Mouse (Mus musculus) stomach, embryonic 16.5 days (tissue): ENCODE measurements at regions not wholly inside any gene's neighbourhood (a gene's known extent, or its start where the extent isn't known, plus 50 kb on each side); places are given as distances from the start of the nearest gene placed in this dataset.

Experiments used
- ATAC-seq: fragments of 200-750 bp; cut with Nextera tagmentation; 2 replicates; pipeline ENCODE4 v1.8.0; 2017; ENCODE audit warnings: moderate number of reproducible peaks, moderate TSS enrichment; ENCODE audit not compliant: insufficient read depth, low FRiP score
- H3K27ac ChIP-seq: fragments of 300-500 bp; sonication (generic); 2 replicates; pipeline ENCODE4 v1.5.1; 2014; ENCODE audit warnings: low read length
- H3K27me3 ChIP-seq: fragments of 300-500 bp; sonication (generic); 2 replicates; pipeline ENCODE4 v1.6.1; 2014; ENCODE audit warnings: low read length, control low read depth, mixed read lengths; ENCODE audit not compliant: control insufficient read depth, insufficient read depth
- H3K36me3 ChIP-seq: fragments of 300-500 bp; sonication (generic); 2 replicates; pipeline ENCODE4 v1.6.1; 2014; ENCODE audit warnings: low read length; ENCODE audit not compliant: control insufficient read depth, insufficient read depth
- H3K4me1 ChIP-seq: fragments of 300-500 bp; sonication (generic); 2 replicates; pipeline ENCODE4 v1.6.1; 2014; ENCODE audit warnings: low read length, control low read depth, mixed read lengths; ENCODE audit not compliant: control insufficient read depth, insufficient read depth
- H3K4me2 ChIP-seq: fragments of 300-500 bp; sonication (generic); 2 replicates; pipeline ENCODE4 v1.6.1; 2014; ENCODE audit warnings: low read depth, low read length, mixed read lengths
- H3K4me3 ChIP-seq: fragments of 300-500 bp; sonication (generic); replicated peaks from 2 replicates; pipeline ENCODE4 v1.5.1; 2014; ENCODE audit warnings: mild to moderate bottlenecking, low read length
- H3K9ac ChIP-seq: fragments of 300-500 bp; sonication (generic); 2 replicates; pipeline ENCODE4 v1.6.1; 2014; ENCODE audit warnings: low read length
- H3K9me3 ChIP-seq: fragments of 300-500 bp; sonication (generic); replicated peaks from 2 replicates; pipeline ENCODE4 v1.6.1; 2016; ENCODE audit warnings: low read length, control low read depth; ENCODE audit not compliant: control insufficient read depth
- WGBS: fragments of 180-500 bp; shearing (Covaris S2); extraction: QIAGEN DNeasy Blood & Tissue Kit; methylation state at CpG from one replicate; pipeline ENCODE4 v1.1.7; 2014; 5-methylcytosine and 5-hydroxymethylcytosine counted together

GRCm38 (mm10) chr1:83723096-83723495, 315.1 kb upstream of the Sphkap start:
- 57% methylated on average over 1 of the region's 1 CpGs for WGBS
- no peaks in the 10 kb centered on the region for H3K4me1 ChIP-seq
- no peaks in the 10 kb centered on the region for H3K36me3 ChIP-seq
- no peak overlapping the region for H3K27ac ChIP-seq
- ATAC-seq: peak; percentile 47; the same call in 1 of the 2 replicates
- no peak overlapping the region for H3K4me2 ChIP-seq
- no peak overlapping the region for H3K4me3 ChIP-seq
- no peaks in the 10 kb centered on the region for H3K9me3 ChIP-seq
- H3K27me3 ChIP-seq: no peaks in the 10 kb centered on the region
- H3K9ac ChIP-seq: no peak overlapping the region

GRCm38 (mm10) chr1:83720166-83720565, 312.2 kb upstream of the Sphkap start:
- H3K36me3 ChIP-seq: no peaks in the 10 kb centered on the region
- H3K27me3 ChIP-seq: no peaks in the 10 kb centered on the region
- H3K9me3 ChIP-seq: no peaks in the 10 kb centered on the region
- ATAC-seq: no peak
- 82% methylated on average over 1 of the region's 1 CpGs for WGBS
- H3K4me3 ChIP-seq: no peak overlapping the region
- H3K27ac ChIP-seq: no peak overlapping the region
- H3K4me1 ChIP-seq: no peaks in the 10 kb centered on the region
- no peak overlapping the region for H3K9ac ChIP-seq
- H3K4me2 ChIP-seq: no peak overlapping the region

GRCm38 (mm10) chr1:83717056-83717455, 309.1 kb upstream of the Sphkap start:
- Histone ChIP-seq H3K4me2 (no peak overlapping the region), H3K4me3 (no peak overlapping the region), H3K9me3 (no peaks in the 10 kb centered on the region), H3K9ac (no peak overlapping the region), H3K36me3 (no peaks in the 10 kb centered on the region), H3K27ac (no peak overlapping the region), H3K4me1 (no peaks in the 10 kb centered on the region), H3K27me3 (no peaks in the 10 kb centered on the region)
- WGBS: 4% methylated on average over 1 of the region's 1 CpGs
- ATAC-seq: no peak

- no peaks in the 10 kb centered on the region for H3K9me3 ChIP-seq
- 67% methylated on average over 6 of the region's 6 CpGs for WGBS
- H3K4me2 ChIP-seq: no peak overlapping the region
- H3K36me3 ChIP-seq: no peaks in the 10 kb centered on the region
- no peaks in the 10 kb centered on the region for H3K4me1 ChIP-seq
- H3K27ac ChIP-seq: no peak overlapping the region
- H3K9ac ChIP-seq: no peak overlapping the region
- H3K4me3 ChIP-seq: no peak overlapping the region
- H3K27me3 ChIP-seq: no peaks in the 10 kb centered on the region
- no peak for ATAC-seq
These were observed 293.9 kb upstream of the Sphkap start for GRCm38 (mm10) chr1:83701696-83702404.

- Histone ChIP-seq H3K9ac (no peak overlapping the region), H3K4me2 (no peak overlapping the region), H3K4me3 (no peak overlapping the region), H3K4me1 (no peaks in the 10 kb centered on the region), H3K27ac (no peak overlapping the region), H3K27me3 (no peaks in the 10 kb centered on the region), H3K36me3 (no peaks in the 10 kb centered on the region), H3K9me3 (no peaks in the 10 kb centered on the region)
- 46% methylated on average over 6 of the region's 6 CpGs for WGBS
- no peak for ATAC-seq
These were observed 289.4 kb upstream of the Sphkap start for GRCm38 (mm10) chr1:83697422-83697821.

GRCm38 (mm10) chr1:83685221-83685620, 277.2 kb upstream of the Sphkap start:
- WGBS: 70% methylated on average over 3 of the region's 3 CpGs
- Histone ChIP-seq H3K4me2 (no peak overlapping the region), H3K9me3 (no peaks in the 10 kb centered on the region), H3K4me1 (no peaks in the 10 kb centered on the region), H3K27me3 (no peaks in the 10 kb centered on the region), H3K36me3 (no peaks in the 10 kb centered on the region), H3K27ac (no peak overlapping the region), H3K4me3 (no peak overlapping the region), H3K9ac (no peak overlapping the region)
- no peak for ATAC-seq

- ATAC-seq: no peak
- H3K4me3 ChIP-seq: no peak overlapping the region
- no peak overlapping the region for H3K9ac ChIP-seq
- no peak overlapping the region for H3K4me2 ChIP-seq
- no peaks in the 10 kb centered on the region for H3K27me3 ChIP-seq
- no peaks in the 10 kb centered on the region for H3K9me3 ChIP-seq
- H3K36me3 ChIP-seq: no peaks in the 10 kb centered on the region
- 73% methylated on average over 2 of the region's 2 CpGs for WGBS
- no peak overlapping the region for H3K27ac ChIP-seq
- H3K4me1 ChIP-seq: no peaks in the 10 kb centered on the region
These were observed 257.3 kb upstream of the Sphkap start for GRCm38 (mm10) chr1:83665326-83665725.

GRCm38 (mm10) chr1:83661808-83662802, 254.1 kb upstream of the Sphkap start:
- no peak for ATAC-seq
- Histone ChIP-seq H3K4me1 (no peaks in the 10 kb centered on the region), H3K9ac (no peak overlapping the region), H3K27me3 (no peaks in the 10 kb centered on the region), H3K27ac (no peak overlapping the region), H3K36me3 (no peaks in the 10 kb centered on the region), H3K4me3 (no peak overlapping the region), H3K4me2 (no peak overlapping the region), H3K9me3 (no peaks in the 10 kb centered on the region)
- WGBS: 80% methylated on average over 3 of the region's 3 CpGs

GRCm38 (mm10) chr1:83653661-83654060, 245.7 kb upstream of the Sphkap start:
- H3K4me2 ChIP-seq: no peak overlapping the region
- ATAC-seq: no peak
- H3K9me3 ChIP-seq: no peaks in the 10 kb centered on the region
- H3K27ac ChIP-seq: no peak overlapping the region
- WGBS: 82% methylated on average over 2 of the region's 2 CpGs
- H3K4me1 ChIP-seq: no peaks in the 10 kb centered on the region
- no peaks in the 10 kb centered on the region for H3K27me3 ChIP-seq
- H3K36me3 ChIP-seq: no peaks in the 10 kb centered on the region
- no peak overlapping the region for H3K9ac ChIP-seq
- H3K4me3 ChIP-seq: no peak overlapping the region
